ENCODE assay signal across 9 mouse cellular contexts in the genomic region with DNA sequence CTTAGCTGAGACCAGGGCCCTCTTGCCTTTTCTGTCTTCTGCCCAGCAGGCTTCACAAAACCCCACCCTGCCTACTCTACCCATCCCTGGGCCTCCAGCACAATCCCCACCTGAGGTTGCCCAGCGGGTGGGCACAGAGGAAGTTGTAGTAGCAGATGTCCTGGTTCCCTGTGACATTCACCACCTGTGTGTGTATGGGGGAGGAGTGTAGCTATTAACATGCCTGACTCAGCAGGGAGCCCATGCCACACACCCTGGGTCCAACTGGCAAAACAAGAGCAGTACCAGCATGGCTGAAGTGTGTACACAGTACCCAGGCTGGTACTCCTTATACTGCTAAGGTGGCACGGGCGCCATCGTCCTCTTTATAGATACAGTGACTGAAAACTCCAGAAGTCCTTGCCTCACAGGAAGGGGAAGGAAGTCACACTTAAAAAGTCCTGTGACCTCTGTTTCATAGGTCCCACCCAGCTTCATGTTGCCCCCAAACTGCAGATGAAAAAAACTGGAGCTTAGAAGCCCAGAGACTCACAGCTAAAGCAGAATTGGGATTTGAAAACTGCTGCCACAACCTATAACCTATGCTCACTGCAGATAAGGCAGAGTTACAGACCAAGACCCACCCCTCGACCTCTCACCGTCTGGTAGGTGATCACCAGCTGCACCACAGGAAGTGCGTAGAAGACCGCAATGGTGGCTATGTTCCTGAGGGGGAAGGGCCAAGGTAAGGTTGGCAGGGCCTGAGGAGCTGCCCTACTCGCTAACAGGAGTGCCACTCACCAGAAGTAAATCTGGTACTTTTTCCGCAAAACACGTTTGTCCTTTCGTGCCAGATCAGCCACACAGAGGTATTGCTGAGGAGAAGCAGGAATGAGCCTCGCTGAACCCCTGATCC. TPM values are rescaled to one million over a fixed set of nuclear protein-coding genes. Genes with fewer than 3 reads are reported as not detected.
DNase-seq lines count a peak whose midpoint lies in the region; ATAC-seq lines count a peak whose summit lies in the region.
"Had no signal": no experiment of that assay in that cellular context is flagged by ENCODE, and none has a peak within 500 bp of the region (broad histone marks: within the 10 kb centered on the region; RNA-seq: fewer than 3 reads in every experiment).

No protein-coding gene starts in this region.

- peak; percentile 52; the same call in 1 of the 2 replicates for ATAC-seq in heart, embryonic 16.5 days (replicated peaks; ENCODE audit: extremely low read depth, insufficient read depth, low FRiP score)
- ATAC-seq in monocyte, adult 5-6 weeks (replicated peaks; ENCODE audit: insufficient number of reproducible peaks, low FRiP score, low TSS enrichment, poor library complexity, severe bottlenecking): peak; percentile 59

- no peaks in the 10 kb centered on the region for H3K27me3 ChIP-seq in heart, embryonic 16.5 days (ENCODE audit: control insufficient read depth, insufficient read depth, low read length)

- no peak overlapping the region for H3K4me3 ChIP-seq in heart, embryonic 16.5 days (ENCODE audit: low read length)

- H3K36me3 ChIP-seq in heart, embryonic 16.5 days (ENCODE audit: control insufficient read depth, insufficient read depth): peaks cover 49% of the 10 kb centered on the region

- H3K27ac ChIP-seq in heart, embryonic 16.5 days (ENCODE audit: low read length): peak overlapping the region; percentile 17; the same call in 1 of the 2 replicates

- DNase-seq in heart, adult 9 months (ENCODE audit: low spot score in 2 of 2): no peak
- DNase-seq in cerebellum, adult 8-10 months: peak; percentile 52
- peak; percentile 73 to 76 for DNase-seq in thymus, postnatal 10 days (ENCODE audit: low spot score in 2 of 2)
- DNase-seq in gastrocnemius, postnatal 4 days (ENCODE audit: low spot score in 2 of 2): no peak
- no peak for DNase-seq in adipocyte (ENCODE audit: low spot score)
- DNase-seq in heart, adult 8-10 months (ENCODE audit: low spot score): no peak
- DNase-seq: kidney, adult 8-10 months had no signal

- no peak overlapping the region for H3K4me2 ChIP-seq in heart, embryonic 16.5 days (ENCODE audit: low read depth, low read length)

- H3K9me3 ChIP-seq in heart, embryonic 16.5 days (replicated peaks; ENCODE audit: control insufficient read depth, low read length): no peaks in the 10 kb centered on the region

- no peaks in the 10 kb centered on the region for H3K4me1 ChIP-seq in heart, embryonic 16.5 days (ENCODE audit: control insufficient read depth, insufficient read depth, low read length)

- no peak overlapping the region for H3K9ac ChIP-seq in heart, embryonic 16.5 days (ENCODE audit: low read length)

- WGBS in heart, embryonic 16.5 days: 76% methylated on average over 13 of the region's 13 CpGs

RNA-seq across cellular contexts. Expression of a gene that starts 8.9 kb away (rescaled TPM):
- polyA plus RNA-seq in heart, embryonic 16.5 days (2015; fragmentation: Nextera tagmentation; extraction: Ambion mirVana): 77.9 and 86.2 TPM in 2 replicates
- total RNA-seq in monocyte, adult 5-6 weeks (2017): 0.68 TPM in 1 of 3 replicates, not detected in the others
- 100 to 1,000 TPM in 1 of 2 experiments, 10 to 100 TPM in 1; 79.2 to 103 TPM for total RNA-seq in gastrocnemius, postnatal 4 days (2021)
- 10 to 100 TPM; 33.4 to 69.1 (median 50.0) TPM for total RNA-seq in heart, adult 8-10 months (2022)

RNA-seq across cellular contexts. Expression of a gene that starts 10.3 kb away (rescaled TPM):
- polyA plus RNA-seq in heart, embryonic 16.5 days (2015; fragmentation: Nextera tagmentation; extraction: Ambion mirVana): 36.9 and 38.3 TPM in 2 replicates
- 40.2 to 62.3 TPM (median 50.1 TPM) in 3 replicates for total RNA-seq in monocyte, adult 5-6 weeks (2017)
- 10 to 100 TPM; 61.5 to 65.5 TPM for total RNA-seq in gastrocnemius, postnatal 4 days (2021)
- total RNA-seq in heart, adult 8-10 months (2022): 10 to 100 TPM; 62.1 to 77.4 (median 69.0) TPM

RNA-seq across cellular contexts. Expression of a gene that starts 38.0 kb away (rescaled TPM):
- polyA plus RNA-seq in heart, embryonic 16.5 days (2015; fragmentation: Nextera tagmentation; extraction: Ambion mirVana): 38.0 and 42.3 TPM in 2 replicates
- total RNA-seq in monocyte, adult 5-6 weeks (2017): 35.0 to 48.8 TPM (median 46.1 TPM) in 3 replicates
- 10 to 100 TPM; 39.3 TPM for total RNA-seq in gastrocnemius, postnatal 4 days (2021)
- total RNA-seq in heart, adult 8-10 months (2022): 10 to 100 TPM; 32.6 to 36.7 (median 34.0) TPM

RNA-seq across cellular contexts. Expression of a gene that starts 38.5 kb away (rescaled TPM):
- 18.7 and 19.9 TPM in 2 replicates for polyA plus RNA-seq in heart, embryonic 16.5 days (2015; fragmentation: Nextera tagmentation; extraction: Ambion mirVana)
- 23.5 to 44.2 TPM (median 36.3 TPM) in 3 replicates for total RNA-seq in monocyte, adult 5-6 weeks (2017)
- total RNA-seq in gastrocnemius, postnatal 4 days (2021): 10 to 100 TPM; 19.4 to 23.1 TPM
- total RNA-seq in heart, adult 8-10 months (2022): 10 to 100 TPM; 12.9 to 15.7 (median 14.6) TPM

Comparison
In these comparisons a context has a peak if more than half of its experiments do, and no peak if none do; other contexts are left out.
1. DNase-seq: peak in cerebellum, adult 8-10 months (single experiment) and thymus, postnatal 10 days (2 of 2); none in heart, adult 9 months (0 of 2), gastrocnemius, postnatal 4 days (0 of 2), adipocyte (single experiment) and heart, adult 8-10 months (single experiment).
2. RNA of a gene that starts 8.9 kb away (total RNA-seq): 79.2 to 103 TPM in gastrocnemius, postnatal 4 days and 33.4 to 69.1 TPM in heart, adult 8-10 months; 0.68 TPM in monocyte, adult 5-6 weeks; every median in the first group is over 10 times any median in the second.